Mouse (Mus musculus): Measurements from ENCODE around the gene Orai3. TPM values are rescaled to one million over a fixed set of nuclear protein-coding genes. Genes with fewer than 3 reads are reported as not detected.

Gene Orai3
- total and polyA plus RNA-seq, 3 experiments, result 37.5 to 47.2 TPM; not detected in 1

- TF ChIP-seq USF1 (IDR thresholded peaks at IDR 0.05; ENCODE audit: low read depth, low read length) (peak; percentile 89), MAFK (IDR thresholded peaks at IDR 0.05; ENCODE audit: borderline replicate concordance, low read depth, low read length) (no peak)
Observed at GRCm38 (mm10) chr7:127769651-127770038, at the start of gene Orai3 (continued).

GRCm38 (mm10) chr7:127725490-127725889 is 44.1 kb upstream of the Orai3 start:
- no peaks in the 10 kb centered on the region; a peak in 1 of 4 replicates for H3K36me3 ChIP-seq (ENCODE audit: control insufficient read depth in 1 of 2, insufficient read depth in 2 of 2, low read length in 2 of 2)
- no peak overlapping the region for H3K9ac ChIP-seq (ENCODE audit: control insufficient read depth, low read depth, low read length, poor library complexity, severe bottlenecking)
- no peaks in the 10 kb centered on the region for H3K79me2 ChIP-seq (ENCODE audit: control insufficient read depth, insufficient read depth, low read length, poor library complexity)
- H3K4me1 ChIP-seq (ENCODE audit: control insufficient read depth in 1 of 2, insufficient read depth in 2 of 2, low read length in 2 of 2), result no peaks in the 10 kb centered on the region
- H3K27ac ChIP-seq (ENCODE audit: control insufficient read depth, low read depth, low read length), result no peak overlapping the region
- H3K27me3 ChIP-seq (ENCODE audit: control insufficient read depth in 1 of 2, insufficient read depth in 2 of 2, low read length in 2 of 2), result no peaks in the 10 kb centered on the region
- H3K4me3 ChIP-seq (ENCODE audit: control insufficient read depth in 1 of 2, insufficient read depth in 1 of 2, low read depth in 2 of 2, low read length in 2 of 2), result no peak overlapping the region
- no peaks in the 10 kb centered on the region for H3K9me3 ChIP-seq (replicated peaks; ENCODE audit: insufficient read depth, low read length)
- no peak for DNase-seq (ENCODE audit: low read depth, low spot score)
- TF ChIP-seq MAZ (IDR thresholded peaks at IDR 0.05; ENCODE audit: low read depth, low read length) (no peak), NRF1 (IDR thresholded peaks at IDR 0.05; ENCODE audit: insufficient read depth, low read depth, low read length, poor library complexity, severe bottlenecking) (no peak), ZNF384 (IDR thresholded peaks at IDR 0.05; ENCODE audit: low read depth, low read length) (no peak), CHD1 (IDR thresholded peaks at IDR 0.05; ENCODE audit: low read depth, low read length) (no peak), GABPA (IDR thresholded peaks at IDR 0.05; ENCODE audit: low read depth, low read length) (no peak), ETS1 (IDR thresholded peaks at IDR 0.05; ENCODE audit: low read depth, low read length) (no peak), TBP (IDR thresholded peaks at IDR 0.05; ENCODE audit: low read depth, low read length) (no peak), SIN3A (IDR thresholded peaks at IDR 0.05; ENCODE audit: low read length) (no peak), MAFK (IDR thresholded peaks at IDR 0.05; ENCODE audit: borderline replicate concordance, low read depth, low read length) (no peak), TCF12 (IDR thresholded peaks at IDR 0.05; ENCODE audit: low read depth, low read length) (no peak), NELFE (IDR thresholded peaks at IDR 0.05; ENCODE audit: low read depth, low read length) (no peak), UBTF (IDR thresholded peaks at IDR 0.05; ENCODE audit: borderline replicate concordance, insufficient read depth, low read depth, low read length) (no peak), RAD21 (IDR thresholded peaks at IDR 0.05; ENCODE audit: low read depth, low read length) (no peak), SMC3 (IDR thresholded peaks at IDR 0.05; ENCODE audit: low read depth, low read length) (no peak), TAL1 (IDR thresholded peaks at IDR 0.05; ENCODE audit: low read length) (no peak), HCFC1 (IDR thresholded peaks at IDR 0.05; ENCODE audit: low read depth, low read length) (no peak), KAT2A (conservative IDR thresholded peaks at IDR 0.05; ENCODE audit: low read depth, low read length) (no peak)

GRCm38 (mm10) chr7:127725924-127726323 is 43.7 kb upstream of the Orai3 start:
- H3K79me2 ChIP-seq (ENCODE audit: control insufficient read depth, insufficient read depth, low read length, poor library complexity), result no peaks in the 10 kb centered on the region
- no peaks in the 10 kb centered on the region for H3K27me3 ChIP-seq (ENCODE audit: control insufficient read depth in 1 of 2, insufficient read depth in 2 of 2, low read length in 2 of 2)
- no peak overlapping the region for H3K9ac ChIP-seq (ENCODE audit: control insufficient read depth, low read depth, low read length, poor library complexity, severe bottlenecking)
- DNase-seq (ENCODE audit: low read depth, low spot score), result no peak
- H3K27ac ChIP-seq (ENCODE audit: control insufficient read depth, low read depth, low read length), result no peak overlapping the region
- H3K9me3 ChIP-seq (replicated peaks; ENCODE audit: insufficient read depth, low read length), result no peaks in the 10 kb centered on the region
- H3K4me1 ChIP-seq (ENCODE audit: control insufficient read depth in 1 of 2, insufficient read depth in 2 of 2, low read length in 2 of 2), result no peaks in the 10 kb centered on the region
- H3K36me3 ChIP-seq (ENCODE audit: control insufficient read depth in 1 of 2, insufficient read depth in 2 of 2, low read length in 2 of 2), result no peaks in the 10 kb centered on the region; a peak in 1 of 4 replicates
- no peak overlapping the region for H3K4me3 ChIP-seq (ENCODE audit: control insufficient read depth in 1 of 2, insufficient read depth in 1 of 2, low read depth in 2 of 2, low read length in 2 of 2)
- TF ChIP-seq ZNF384 (IDR thresholded peaks at IDR 0.05; ENCODE audit: low read depth, low read length), result no peak
- TF ChIP-seq TBP (IDR thresholded peaks at IDR 0.05; ENCODE audit: low read depth, low read length), result no peak
- TF ChIP-seq MYB (IDR thresholded peaks at IDR 0.05; ENCODE audit: low read depth, low read length), result no peak
- TF ChIP-seq MXI1 (IDR thresholded peaks at IDR 0.05; ENCODE audit: low read depth, low read length), result no peak
- TF ChIP-seq USF2 (IDR thresholded peaks at IDR 0.05; ENCODE audit: borderline replicate concordance in 1 of 2, insufficient read depth in 1 of 2, low read depth in 1 of 2, low read length in 2 of 2), result no peak
- no peak for TF ChIP-seq POLR2A (IDR thresholded peaks at IDR 0.05; ENCODE audit: control insufficient read depth in 1 of 2, insufficient read depth in 1 of 2, low read depth in 1 of 2, low read length in 2 of 2, poor library complexity in 1 of 2)
- no peak for TF ChIP-seq ZC3H11A (IDR thresholded peaks at IDR 0.05; ENCODE audit: low read depth, low read length)
- no peak for TF ChIP-seq USF1 (IDR thresholded peaks at IDR 0.05; ENCODE audit: low read depth, low read length)
- no peak for TF ChIP-seq GABPA (IDR thresholded peaks at IDR 0.05; ENCODE audit: low read depth, low read length)
- TF ChIP-seq POLR2AphosphoS5 (IDR thresholded peaks at IDR 0.05; ENCODE audit: borderline replicate concordance, low read depth, low read length), result no peak
- TF ChIP-seq SIN3A (IDR thresholded peaks at IDR 0.05; ENCODE audit: low read length), result no peak
- TF ChIP-seq EP300 (IDR thresholded peaks at IDR 0.05; ENCODE audit: low read depth in 1 of 2, low read length in 2 of 2), result no peak
- no peak for TF ChIP-seq JUND (IDR thresholded peaks at IDR 0.05; ENCODE audit: low read depth, low read length)
- no peak for TF ChIP-seq BHLHE40 (IDR thresholded peaks at IDR 0.05; ENCODE audit: borderline replicate concordance, low read depth, low read length)
- TF ChIP-seq POLR2AphosphoS2 (IDR thresholded peaks at IDR 0.05; ENCODE audit: low read length), result no peak
- no peak for TF ChIP-seq KAT2A (conservative IDR thresholded peaks at IDR 0.05; ENCODE audit: low read depth, low read length)
- no peak for TF ChIP-seq RCOR1 (IDR thresholded peaks at IDR 0.05; ENCODE audit: low read depth, low read length)
- TF ChIP-seq RAD21 (IDR thresholded peaks at IDR 0.05; ENCODE audit: low read depth, low read length), result no peak
